Mouse (Mus musculus) 416B (cell line): ENCODE measurements around the gene Pcyt2.
A peak's percentile ranks its signal among the peaks of the same experiment; 100 is the strongest.

Experiments
- DNase-seq: peaks from one replicate; pipeline ENCODE4 v3.0.0; 2011; ENCODE audit warnings: low read depth

The Pcyt2 gene

DNA sequence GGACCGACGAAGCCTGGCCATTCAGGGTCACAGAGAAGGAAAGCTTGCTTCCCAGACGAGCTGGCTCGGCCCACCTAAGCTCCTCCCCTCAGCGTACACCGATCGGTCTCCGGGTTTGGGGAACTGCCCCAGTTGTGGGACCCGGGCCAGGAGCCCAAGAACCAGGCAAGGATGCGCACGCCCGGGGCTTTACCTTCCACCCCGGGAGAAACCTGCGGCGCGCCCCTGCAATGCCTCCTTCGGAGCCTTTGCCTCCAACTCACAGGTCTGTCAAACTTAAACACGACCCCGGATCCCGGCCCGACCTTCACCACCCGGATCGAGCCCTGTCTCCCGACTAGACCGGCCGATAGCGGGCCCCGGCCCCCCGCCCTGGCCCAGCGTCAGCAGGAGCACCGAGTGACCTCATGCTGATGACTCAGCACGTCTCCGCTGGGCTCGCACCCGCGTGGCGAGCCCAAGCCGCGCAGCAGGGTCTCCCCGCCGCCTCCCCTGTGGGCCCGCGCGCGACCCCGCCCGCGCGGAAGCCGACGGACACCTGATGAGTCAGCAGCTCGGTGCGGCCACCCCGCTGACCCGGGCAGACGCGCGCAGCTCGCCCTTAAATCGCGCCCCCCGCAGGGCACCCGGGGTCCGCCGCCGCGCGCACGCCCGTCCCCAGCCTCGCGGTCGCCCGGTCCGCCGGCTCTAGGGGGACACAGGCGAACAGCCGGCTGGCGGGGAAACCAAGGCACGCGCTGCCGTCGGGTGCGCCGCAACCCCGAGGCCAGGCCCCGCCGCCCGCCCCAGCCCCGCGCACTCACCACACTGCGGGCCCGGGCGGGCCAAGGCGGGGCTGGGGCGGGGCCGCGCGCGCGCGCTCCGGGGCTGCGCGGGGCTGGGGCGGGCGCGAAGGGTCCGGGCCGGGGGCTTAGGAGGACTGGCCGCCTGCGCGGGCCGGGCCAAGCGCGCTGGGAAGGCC is 15.1 kb upstream of the Pcyt2 start:
- peak; percentile 86 for DNase-seq

DNA sequence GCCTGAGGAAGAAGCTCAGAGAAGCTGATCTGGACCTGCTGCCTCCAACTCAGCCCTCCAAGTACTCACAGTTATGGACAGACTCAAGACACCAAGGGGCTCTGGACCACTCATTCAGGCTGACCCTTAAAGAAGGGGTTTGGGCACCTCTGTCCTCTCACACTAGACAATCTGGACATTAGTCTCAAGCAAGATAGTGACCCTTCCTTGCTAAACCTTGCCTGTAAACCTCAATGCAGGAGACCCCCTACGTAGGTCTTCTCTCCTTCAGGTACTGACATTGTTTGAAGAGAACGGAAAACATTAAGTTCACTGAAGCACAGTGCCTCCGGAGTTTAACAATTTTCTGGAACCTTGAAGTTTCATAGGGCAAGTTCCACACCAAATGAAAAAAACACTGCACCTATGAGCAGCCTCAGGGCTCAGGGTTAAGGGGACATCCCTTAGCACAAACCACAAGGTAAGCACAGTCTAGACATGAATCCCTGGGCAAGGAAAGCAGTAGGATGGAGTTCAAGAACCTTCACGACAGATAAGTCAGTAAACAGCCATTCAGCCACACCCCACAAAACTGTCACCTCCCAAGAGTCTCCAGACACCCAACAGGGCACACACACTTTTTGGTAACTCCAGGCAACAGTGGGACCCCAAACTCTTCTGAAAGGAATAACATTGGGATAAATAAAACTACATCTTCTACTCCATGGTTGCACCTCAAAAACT is 14.2 kb upstream of the Pcyt2 start:
- no peak for DNase-seq

DNA sequence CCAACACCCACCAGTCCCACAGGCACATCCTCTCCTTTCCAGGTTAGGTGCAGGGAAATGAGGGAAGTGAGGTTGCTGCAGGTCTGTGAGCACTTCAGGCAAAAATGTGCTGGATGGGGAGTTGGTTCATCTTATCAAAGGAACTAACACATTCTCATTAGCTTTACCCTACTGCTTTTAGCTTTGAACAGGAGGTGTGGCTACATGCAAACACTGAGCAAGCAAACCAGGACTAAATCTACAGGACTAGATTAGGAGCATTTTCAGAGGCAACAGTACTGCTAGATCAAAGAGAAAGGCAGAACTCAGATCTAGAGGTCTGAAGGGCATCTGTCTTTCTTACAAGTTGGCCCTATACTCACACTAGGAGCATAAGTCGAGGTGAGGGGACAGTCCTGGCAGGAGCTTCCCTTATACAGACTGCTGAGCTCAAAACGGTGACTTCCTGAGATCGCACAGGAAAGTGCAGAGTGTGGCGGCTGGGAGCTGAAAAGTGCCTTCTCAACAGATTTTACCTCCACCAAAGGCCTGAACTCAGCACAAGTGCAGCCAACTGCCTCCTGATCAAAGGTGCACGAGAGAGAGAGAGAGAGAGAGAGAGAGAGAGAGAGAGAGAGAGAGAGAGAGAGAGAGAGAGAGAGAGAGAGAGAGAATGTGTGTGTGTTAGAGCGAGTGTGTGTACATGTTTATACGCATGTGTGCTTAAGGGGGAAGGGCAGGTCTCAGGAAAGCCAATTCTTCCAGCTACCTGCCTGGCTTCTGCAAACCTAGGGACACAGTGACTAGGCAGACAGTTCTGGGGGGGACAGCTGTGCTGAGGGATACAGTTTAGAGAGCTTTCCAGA is 13.4 kb upstream of the Pcyt2 start:
- DNase-seq: peak; percentile 73

DNA sequence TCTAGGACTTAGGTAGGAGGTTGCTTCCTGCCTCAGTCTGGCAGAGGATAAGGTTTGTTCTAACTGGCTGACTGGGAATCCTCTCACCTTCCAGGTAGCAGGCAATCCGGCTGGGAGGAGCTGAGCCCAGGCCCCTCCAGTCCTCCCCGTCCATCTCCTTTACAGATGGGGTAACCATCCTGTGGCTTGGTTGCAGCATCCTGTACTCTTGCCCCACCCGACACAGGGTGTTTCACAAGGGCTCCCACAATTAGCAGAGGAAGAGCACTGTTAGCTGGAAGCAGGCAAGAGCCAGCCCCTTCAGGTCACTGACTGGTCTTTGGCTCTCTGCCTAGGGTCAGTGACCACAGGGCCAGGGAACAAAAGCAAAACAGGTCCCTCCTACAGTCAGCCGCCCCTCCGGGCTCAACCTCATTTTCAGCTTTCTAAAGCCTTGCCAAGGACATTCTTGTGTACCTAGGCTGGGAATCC is 12.7 kb upstream of the Pcyt2 start:
- peak; percentile 97 for DNase-seq

DNA sequence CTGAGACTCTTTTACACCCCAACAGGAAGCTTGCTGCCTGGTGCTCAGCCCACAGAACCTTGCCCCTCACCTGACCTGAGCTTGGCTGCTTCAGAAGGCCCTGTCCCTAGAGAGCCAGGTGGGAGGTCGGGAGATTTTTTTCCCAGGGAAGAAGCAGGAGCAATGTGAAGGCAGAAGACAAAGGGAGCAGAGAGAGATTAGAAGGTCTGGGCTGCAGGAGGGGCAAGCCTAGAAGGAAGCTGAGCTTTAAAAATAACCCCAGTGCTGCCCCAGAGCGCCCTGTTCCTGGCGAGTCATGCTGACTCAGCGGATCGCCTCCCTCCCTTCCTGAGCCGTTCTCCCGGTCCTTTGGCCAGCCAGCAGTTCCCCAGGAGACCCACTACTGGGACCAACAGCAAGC is 12.2 kb upstream of the Pcyt2 start:
- DNase-seq: peak; percentile 80

DNA sequence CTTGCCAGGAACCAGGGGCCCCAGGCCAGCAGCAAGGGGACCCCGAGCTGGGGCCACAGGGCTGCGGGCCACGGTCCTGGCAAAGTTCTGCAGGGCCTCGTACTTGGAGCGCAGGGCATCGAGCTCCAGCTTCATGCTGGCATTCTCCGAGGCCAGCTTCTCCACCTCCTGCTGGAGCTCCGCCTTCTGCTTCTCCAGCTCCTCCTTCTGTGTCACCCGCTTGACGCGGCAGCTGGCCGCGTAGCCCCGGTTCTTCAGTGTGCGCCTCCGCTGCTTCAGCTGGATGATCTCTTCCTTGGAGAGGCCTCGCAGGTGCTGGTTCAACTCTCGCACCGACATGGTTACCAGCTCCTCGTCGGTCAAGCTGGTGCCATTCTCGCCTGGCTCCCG is 11.6 kb upstream of the Pcyt2 start:
- peak; percentile 83 for DNase-seq

DNA sequence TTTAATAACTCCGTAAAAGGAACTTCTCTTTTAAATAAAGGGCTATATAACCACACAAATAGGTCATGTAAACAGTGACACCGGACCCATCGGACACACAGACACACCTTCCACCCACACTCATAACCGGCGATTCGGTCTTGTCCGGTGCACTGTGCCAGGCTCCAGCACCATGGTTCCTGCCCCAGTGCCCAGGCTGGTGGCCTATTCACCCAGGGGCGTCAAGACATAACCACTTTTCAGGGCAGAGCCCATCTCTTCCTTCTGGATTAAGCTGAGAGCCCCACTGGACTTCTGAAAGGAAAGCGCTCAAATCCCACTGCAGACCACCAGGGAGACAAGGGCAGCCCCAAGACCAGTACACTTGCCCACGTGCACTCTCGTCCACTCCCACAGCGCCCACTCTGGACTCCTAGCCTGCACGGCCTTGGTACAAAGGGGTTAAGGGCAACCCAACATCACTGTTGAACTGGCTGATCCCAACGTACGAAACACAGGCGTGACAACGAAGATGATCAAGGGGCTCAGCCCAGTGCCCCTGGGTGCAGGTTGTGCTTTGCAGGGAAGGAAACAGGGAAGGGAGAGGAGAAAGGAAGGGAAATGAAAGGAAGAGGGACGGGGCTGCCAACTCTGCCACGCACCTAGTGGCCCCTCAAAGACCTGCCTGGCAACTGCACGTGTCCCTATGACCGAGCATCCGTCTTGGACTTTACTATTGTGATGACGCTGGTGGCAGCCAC is 11.0 kb upstream of the Pcyt2 start:
- no peak for DNase-seq

DNA sequence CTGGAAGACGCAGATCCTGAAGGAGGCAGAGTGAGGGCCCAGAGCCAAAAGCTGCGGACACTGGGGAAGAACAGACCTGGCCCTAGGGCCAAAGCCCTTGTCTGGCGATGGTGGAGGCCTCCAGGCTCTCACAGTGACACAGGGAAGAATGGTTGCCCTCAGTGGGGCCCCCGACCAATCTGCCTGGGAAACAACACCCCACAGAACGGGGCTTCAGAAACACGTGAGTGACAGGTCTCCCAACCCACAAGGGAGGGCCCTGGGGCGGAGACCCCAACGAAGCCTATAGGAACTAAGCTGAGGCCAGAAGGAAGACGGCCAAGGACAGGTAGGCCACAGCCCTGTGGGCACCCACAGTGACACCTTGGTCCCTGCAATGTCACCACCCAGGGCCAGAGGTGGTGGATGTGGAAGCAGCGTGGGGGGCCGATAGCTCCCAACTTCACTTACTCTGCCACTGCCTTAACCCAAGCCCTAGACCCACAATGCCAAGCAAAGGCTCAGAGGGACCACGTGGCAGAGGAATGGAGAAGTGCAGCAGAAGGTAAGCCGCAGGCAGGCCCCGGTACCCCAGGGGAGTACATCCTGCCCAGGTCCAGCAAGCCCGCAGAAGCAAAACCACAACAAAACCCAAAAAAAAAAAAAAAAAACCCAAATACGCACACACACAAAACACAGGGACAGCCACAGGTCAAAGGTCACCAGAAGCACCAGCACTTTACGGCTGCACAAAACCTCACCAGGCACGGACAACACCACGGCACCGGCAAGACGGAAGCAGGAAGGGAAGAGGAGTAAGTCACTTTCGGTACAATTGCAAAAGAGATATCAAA is 9.9 kb upstream of the Pcyt2 start:
- peak; percentile 94 for DNase-seq

DNA sequence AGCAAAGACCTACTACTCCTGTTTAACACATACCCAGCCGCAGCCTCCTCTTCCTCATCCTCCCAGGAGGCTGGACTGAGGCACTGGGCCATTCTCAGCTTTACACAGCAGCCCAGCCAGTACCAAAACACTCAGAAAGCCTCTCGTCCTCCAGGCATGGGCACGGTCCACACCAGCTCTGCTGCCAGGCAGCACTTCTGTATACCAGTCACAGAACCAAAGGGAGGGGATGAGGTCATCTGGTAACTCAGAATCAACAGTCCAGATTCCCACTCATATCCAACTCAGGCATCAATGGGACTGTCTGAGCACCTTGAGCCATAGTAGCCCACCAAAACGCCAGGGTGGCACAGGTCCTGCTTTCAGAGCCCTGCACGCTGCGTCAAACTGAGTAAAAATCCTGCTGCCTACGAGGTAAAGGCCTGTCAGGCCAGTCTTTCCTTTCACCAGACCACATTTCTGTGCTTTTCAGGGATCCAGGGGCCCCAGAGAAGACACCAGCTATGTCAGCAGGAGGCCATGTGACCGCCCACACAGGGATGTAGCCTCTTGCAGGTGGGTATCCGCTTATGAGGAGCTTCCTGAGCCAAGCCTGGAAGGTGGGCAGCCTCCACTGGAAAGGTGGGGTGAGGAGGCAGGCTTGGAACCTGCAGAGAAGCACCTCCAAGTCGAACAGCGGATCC is 9.2 kb upstream of the Pcyt2 start:
- no peak for DNase-seq

DNA sequence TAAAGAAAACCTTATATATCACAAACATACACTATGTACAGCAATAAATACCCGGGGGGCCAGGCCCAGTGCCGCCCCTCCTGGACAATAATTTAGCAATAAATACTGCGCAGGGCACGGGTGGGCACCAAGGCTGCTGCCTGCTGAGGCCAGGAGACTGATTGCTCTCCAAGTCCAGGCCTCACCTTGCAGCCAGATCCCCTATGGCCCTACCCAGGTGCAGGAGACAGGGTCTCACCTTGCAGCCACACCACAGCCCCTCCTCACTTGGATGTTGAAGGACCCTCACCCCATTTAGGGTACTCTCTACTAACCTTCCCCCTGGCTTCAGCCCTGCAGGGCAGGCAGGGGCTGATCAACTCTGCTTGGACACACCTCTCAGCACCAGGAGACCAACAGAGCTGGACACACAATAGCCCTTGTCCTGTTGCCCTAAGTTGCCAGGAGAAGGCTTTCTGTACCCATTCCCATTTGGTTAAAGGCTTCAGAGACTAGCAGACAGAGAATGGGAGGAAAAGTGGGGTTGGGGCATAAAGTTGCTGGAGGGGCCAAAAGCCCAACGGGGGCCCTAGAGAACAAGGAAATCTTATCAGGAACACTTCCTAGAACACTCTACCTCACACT is 7.5 kb upstream of the Pcyt2 start, which contains the start of gene Sirt7:
Gene Sirt7 (minus strand): TSS at position 89 of the 624 bp plus-strand sequence.
- DNase-seq: no peak

DNA sequence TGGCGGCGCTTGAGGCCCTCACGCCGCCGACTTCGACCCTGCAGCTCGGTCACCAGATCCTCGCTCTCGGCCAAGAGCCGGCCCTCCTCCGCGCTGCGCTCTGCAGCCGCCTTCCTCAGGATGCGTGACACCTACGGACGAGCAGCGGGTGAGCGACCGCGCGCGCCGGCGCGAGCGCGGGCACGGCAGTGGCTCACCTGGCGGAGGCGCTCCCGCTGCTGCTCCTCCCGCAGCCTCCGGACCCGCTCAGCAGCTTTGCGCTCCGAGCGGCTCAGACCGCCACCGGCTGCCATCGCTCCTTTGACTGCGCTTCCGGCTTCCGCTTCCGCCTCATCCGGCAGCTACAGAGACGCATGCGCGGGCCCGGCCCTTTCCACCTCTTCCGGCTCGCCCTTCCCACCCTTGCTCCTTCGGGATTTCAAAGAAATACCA is 7.0 kb upstream of the Pcyt2 start:
- peak; percentile 79 for DNase-seq

DNA sequence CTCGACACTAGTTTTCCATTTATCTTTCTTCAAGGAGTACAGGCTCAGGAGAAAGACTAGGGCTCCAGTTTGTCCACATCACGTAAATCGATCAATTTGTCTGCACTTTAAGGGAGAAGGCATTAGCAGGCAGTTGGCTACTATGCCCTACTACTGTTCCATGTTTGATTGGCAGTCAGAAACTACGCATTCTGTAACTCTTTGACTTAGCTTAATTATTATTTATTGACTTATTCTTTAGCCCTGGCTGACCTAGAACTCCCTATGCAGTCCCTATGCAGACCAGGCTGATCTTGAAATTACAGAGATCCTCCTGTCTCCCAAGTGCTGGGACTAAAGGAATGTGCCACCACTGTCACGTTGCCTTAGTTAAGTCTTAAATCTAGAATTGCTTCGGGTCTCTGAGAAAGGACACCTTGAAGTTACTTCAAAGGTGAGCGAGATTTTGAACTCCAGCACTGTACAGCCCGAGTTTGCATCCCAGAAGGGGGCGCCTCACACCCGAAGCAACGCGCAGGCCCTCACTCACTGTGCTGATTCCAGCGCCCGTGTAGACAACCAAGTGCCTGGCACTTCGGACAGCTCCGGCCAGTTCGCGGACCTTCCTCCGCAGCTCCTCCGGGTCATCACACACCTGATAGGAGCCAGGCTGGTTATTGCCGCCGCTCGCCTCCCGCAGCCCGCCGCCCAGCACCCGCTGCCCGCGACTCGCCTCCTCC is 6.4 kb upstream of the Pcyt2 start:
- DNase-seq: peak; percentile 82

DNA sequence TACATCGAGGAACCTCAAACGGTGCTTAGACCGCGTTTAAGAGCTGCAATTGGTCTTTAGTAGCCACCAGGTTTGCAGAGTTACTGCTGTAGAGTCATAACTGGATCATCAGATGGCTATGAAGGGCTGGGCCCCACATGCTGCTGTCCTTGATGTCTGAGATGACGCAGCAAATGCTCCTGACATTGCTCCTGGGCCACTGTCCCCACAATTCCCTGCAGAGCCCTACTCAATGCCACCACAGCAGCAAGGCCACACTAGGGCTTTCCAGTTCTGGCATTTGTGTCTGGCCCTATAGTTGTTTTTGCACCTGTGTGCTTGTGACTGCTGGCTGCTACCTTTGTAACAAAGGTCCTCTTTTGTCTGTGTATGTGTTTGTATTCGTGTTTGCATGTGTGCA is 5.1 kb upstream of the Pcyt2 start:
- DNase-seq: no peak

DNA sequence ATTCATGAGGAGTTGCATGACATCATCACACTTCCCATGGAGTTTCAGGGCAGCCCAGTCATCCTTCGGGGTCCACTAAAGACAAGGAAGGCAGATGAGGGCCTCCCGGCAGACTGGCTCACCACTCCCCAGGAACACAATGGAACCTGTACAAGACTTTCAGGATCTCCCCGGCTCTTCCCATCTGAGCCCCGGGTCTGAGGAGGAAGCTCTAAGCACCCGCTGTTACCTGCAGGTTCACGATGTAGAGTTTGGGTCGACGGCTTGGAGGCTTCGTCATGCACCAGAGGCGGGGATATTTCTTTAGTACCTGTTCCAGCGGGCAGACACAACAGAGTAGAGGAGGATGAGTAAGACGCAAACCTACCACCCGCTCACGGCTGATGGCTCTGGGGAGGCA is 2.5 kb upstream of the Pcyt2 start:
- no peak for DNase-seq

DNA sequence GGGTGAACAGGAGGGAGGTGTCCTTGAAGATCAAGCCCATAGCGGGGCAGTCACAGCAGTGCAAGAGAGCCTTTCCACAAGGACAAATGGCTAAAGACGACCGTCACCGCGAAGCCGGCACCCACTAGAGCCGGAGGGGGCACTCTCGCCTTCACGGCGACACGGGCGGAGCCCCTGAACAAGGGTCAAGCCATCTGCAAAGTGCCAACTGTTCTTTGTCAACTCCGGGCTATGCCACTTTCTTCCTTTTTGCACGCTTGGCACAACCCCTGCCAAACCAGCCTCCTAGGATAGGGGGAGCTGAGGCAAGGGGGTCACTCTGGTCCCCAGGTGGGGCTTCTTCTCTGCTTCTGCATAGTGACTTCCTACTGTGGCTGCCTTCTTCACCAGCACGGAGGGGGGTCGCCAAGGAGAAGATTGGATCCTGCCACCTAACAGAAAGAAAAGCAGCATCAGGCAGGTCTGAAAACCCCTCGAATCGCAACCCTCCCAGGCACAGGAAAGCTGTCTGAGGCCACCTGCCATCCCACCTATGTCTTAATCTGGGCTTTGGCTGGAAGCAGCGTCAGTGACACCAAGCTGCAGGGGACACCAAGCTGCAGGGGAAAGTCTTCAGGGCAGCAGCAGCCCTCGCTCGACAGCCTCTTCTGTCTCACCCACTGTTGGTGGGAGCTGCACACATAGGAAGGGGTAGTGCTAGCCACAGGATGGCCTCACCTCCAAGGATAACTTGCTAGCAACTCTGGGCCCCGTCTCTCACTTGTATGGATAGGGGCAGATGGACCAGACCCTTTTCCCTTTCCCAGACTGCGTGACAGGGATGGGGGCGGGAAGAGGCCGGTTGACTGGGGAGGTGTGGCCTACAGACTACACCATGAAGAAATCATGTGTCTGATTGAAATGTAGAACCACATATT is 1.1 kb upstream of the Pcyt2 start:
- DNase-seq: no peak

DNA sequence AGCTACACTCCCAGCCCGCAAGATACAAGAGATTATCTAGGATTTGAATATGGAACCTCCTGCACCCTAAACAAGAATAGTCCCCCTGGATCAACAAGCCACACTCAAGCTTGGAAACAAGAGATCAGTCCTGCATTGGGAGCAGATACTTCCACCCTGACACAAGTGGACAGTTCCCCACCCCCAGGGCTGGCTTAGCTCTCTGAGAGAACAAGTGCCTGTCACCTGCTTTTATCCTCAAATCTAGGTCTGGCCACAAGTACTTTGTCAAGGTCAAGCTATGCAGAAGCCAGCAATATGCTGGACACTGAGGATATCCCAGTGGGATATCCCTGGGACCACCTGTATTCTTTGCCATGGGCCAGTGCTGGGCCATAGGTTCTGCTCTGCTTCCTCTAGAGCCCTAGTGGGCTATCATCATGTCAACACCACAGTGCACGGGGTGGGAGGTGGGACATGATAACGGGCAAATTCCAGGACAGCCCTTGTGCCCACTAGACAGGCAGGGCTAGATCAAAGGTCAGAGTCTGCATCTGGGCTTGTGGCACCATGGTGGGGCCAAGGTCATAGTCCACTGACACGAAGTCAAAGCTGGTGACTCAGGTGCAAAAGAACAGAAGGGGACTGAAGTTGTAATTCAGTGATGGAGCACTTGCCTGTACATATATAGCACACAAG is 980 bp downstream of the Pcyt2 start:
- DNase-seq: no peak

DNA sequence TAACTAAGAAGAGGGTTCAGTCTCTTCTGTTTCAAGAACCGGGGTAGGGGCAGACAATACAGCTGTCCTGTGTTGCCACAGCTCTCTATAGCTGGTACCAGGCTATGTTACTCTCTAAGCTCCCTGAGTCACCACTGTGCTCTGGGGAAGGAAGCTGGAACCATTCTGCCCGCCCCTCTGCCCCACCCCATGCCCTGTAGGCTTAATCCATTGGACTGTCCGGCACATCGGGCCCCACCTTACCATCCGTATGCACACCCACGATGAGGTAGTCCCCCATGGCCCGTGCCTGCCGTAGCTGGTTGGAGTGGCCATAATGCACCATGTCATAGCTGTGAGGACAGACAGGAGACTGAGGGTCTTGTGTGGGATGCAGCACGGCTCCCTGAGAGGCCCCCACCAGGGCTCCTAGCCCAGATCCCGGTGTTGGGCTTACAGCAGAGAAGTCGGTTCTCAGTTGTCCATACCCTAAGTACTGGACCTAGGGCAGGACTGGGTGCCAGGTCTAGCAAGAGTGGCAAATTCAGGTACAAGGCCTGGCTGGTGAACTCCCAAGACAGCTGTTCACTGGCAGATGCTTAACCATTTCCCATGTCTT is 2.0 kb downstream of the Pcyt2 start:
- peak; percentile 84 for DNase-seq
